Mouse (Mus musculus): ENCODE measurements around the gene Ssna1. TPM values are rescaled to one million over a fixed set of nuclear protein-coding genes. Genes with fewer than 3 reads are reported as not detected.

Gene Ssna1
- total RNA-seq, 2 experiments from 2014 or later, result 69.1 to 70.1 TPM

DNA sequence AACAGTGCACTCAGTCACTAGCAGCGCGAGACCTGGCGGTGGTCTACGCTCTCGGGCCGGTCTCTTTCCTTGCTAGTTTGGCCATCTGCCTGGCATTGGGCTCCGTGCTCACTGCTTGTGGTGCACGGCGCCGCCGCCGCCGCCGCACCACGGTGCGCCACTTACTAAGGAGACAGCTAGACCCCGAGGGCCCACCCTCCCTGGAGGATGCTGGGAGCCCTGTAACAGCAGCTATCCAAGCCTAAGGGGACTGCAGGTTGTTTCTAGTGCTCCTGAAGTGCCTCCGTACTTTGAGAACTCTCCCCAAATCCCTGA lies 18.5 kb upstream of the Ssna1 start:
- peak; percentile 57 to 62 for DNase-seq (ENCODE audit: low spot score in 2 of 2)

DNA sequence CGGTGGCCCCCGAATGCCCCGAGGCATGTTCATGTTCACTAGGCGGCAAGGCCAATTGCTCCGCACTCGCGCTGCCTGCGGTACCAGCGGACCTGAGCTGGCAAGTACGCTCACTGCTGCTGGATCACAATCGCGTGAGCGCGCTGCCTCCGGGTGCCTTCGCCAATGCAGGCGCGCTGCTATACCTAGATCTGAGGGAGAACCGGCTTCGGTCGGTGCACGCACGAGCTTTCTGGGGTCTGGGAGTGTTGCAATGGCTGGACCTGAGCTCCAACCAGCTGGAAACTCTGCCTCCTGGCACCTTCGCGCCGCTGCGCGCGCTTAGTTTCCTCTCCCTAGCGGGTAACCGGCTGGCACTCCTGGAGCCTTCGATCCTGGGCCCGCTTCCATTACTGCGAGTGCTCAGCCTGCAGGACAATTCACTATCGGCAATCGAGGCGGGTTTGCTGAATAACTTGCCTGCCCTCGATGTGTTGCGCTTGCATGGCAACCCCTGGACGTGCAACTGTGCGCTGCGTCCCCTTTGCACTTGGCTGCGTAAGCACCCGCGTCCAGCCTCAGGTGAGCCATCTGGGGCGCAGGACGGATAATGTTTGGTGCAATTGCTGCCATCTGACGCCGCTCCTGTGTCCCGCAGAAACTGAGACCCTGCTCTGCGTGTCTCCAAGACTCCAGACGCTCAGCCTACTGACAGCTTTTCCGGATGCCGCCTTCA lies 18.0 kb upstream of the Ssna1 start:
- DNase-seq (ENCODE audit: low spot score in 2 of 2), result peak; percentile 72 to 74

DNA sequence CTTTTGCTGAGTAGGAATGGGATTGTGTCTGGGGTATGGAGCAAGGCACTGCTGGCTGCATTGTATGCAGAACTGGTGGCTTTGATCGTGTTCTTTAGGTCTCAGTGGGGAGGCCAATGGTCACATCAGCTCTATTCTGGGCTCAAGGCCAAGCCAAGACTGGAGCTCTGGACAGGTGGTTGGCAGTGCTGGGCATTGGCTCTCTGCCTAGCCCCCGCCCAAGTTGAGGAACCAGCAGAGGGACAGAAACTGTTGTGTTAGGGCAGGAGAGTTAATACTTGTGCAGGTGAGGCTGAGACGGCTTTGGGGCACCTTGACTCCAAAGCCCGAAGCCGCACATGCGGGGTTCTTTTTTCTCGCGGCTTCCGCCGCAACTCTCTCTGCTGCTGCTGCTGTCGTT lies 17.4 kb upstream of the Ssna1 start, which contains the start of gene Lrrc26:
Lrrc26 (plus strand) TSS at position 265 of the 400 bp plus-strand sequence.
- DNase-seq (ENCODE audit: low spot score in 2 of 2), result peak in 1 of 2 experiments; percentile 37

DNA sequence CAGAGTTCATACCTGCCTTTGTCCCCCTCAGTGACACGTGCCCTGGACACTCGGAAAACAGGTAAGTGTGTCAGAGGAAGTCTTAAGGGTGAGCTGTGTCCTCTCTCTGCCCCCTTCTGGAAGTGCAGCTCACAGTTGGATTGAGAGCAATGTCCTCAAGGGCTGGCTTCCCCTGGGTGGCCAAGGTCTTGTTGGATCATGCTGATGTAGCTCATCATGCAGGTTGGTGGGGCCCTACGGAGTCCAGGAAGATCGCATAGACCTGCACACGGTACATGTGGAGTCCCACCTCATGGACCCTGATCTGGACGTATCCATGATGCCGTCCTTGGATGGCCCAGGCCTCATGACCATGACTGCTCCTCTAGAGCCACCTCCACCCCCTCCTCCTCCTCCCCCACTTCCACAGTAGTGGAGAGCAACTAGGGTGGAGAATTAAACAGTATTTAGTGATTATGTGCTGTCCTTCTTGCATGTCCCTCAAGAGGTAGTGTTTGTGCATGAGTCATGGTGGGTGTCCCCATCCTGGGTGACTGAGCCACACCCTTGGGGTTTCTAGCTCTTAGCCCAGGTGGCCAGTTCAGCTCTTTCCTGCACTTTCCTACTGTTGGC lies 16.6 kb upstream of the Ssna1 start:
- no peak for DNase-seq (ENCODE audit: low spot score in 2 of 2)

DNA sequence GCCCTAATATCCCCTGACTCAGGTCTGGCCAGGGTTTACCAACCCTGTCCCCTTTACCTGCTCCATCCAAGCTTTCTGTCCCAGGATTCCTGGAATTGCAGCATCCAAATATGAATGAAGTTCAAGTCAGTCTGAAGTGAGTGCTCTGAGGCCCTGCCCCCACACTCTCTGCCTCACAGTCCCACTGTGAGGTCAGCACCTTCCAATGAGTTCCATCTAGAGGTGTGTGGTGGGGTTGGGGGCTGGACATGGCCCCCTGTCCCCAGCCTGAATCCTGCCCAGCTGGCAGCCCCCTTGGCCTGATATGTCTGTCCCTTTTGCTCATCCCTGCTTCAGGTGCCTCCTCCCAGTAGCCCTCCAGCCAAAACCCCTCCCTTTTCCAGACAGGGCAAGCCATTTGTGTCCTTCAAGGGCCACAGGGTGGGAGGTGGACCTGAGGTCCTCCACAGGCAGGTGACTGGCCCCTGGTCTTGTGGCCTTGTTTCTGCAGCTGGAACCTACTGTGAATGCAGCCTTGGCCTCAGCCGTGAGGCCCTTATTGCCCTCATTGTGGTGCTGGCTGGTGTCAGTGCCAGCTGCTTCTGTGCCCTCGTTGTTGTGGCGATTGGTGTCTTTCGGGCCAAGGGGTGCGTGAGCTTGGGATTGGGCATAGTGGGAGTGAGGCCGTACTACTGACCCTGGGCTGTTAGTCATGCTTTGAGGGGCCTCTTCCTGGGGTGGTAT lies 15.8 kb upstream of the Ssna1 start, which contains the start of gene Tmem210:
Tmem210 (plus strand) TSS at position 219 of the 723 bp plus-strand sequence.
- no peak for DNase-seq (ENCODE audit: low spot score in 2 of 2)

DNA sequence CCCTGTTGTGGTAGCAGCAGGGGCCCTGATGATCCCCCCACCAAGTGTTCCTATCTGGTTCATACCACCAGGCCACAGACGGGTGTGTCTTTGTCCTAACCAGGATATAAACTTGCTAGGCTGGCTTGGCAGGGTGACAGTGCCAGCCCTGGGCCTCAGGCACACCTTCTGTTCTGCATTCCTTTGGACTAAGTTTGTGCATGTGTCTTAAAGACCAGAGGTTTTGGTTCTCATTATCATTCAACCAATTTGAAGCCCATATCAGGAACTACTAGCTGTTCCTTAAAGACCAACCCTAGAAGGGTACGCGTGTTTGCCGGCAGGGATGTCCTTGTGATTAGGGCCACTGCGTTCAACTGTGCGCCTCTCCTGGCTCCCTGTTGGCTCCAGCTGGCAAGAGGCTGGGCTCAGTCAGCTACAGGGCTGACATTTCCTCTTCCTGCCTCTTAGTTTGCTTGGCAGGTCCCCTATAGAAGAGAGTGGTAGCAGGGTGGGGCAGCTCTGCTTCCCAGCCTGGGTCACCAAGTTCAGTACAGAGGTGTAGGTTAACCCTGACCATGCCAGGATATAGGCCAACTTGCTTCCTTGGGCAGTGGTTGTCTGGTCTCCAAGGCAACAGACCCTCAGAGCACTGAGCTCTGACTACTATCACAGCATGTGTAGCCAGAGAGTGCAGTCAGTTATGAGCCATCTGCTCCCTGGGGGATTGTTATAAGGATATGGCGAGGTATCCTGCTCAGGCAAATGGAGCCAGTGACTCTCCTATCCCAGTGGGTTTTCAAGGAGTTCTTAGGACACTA lies 14.8 kb upstream of the Ssna1 start:
- peak; percentile 59 to 71 for DNase-seq (ENCODE audit: low spot score in 2 of 2)

DNA sequence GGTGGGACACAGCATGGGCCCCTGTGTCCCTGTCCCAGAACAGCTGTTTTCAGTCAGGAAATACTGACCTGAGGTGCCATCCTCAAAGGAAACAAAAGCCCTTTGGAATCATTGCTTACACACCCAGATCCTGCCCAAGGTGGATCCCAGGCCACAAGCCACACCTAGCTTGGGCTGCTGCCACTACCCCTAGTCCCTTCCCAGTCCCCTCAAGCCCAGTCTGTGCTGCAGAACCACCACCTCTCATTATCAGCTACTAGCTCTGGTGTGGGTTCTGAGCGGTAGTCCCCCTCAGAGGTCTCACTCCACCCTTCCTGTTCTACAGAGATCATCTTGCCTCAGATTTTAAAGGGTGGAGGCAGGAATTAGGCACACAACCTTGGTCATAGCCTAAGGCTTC lies 14.1 kb upstream of the Ssna1 start:
- DNase-seq (ENCODE audit: low spot score in 2 of 2), result no peak

DNA sequence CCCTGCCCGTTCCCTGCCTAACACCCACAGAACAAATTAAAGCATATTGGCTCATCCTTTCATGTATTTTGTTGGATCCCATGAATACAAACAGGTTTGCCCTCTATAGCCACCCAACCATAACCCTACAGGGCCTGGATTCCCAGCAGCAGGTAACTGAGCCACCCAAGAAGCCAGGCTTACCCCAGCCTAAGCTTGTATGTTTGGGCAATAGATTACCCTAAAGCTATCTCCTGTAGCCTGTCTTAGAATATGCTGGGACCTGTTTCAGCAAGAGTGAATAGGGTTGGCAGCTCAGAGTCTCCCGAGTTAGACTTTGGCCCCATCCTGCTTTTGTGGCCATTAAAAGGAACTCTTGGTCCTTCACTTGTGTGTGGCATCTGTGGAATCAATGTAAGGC lies 13.3 kb upstream of the Ssna1 start:
- no peak for DNase-seq (ENCODE audit: low spot score in 2 of 2)

DNA sequence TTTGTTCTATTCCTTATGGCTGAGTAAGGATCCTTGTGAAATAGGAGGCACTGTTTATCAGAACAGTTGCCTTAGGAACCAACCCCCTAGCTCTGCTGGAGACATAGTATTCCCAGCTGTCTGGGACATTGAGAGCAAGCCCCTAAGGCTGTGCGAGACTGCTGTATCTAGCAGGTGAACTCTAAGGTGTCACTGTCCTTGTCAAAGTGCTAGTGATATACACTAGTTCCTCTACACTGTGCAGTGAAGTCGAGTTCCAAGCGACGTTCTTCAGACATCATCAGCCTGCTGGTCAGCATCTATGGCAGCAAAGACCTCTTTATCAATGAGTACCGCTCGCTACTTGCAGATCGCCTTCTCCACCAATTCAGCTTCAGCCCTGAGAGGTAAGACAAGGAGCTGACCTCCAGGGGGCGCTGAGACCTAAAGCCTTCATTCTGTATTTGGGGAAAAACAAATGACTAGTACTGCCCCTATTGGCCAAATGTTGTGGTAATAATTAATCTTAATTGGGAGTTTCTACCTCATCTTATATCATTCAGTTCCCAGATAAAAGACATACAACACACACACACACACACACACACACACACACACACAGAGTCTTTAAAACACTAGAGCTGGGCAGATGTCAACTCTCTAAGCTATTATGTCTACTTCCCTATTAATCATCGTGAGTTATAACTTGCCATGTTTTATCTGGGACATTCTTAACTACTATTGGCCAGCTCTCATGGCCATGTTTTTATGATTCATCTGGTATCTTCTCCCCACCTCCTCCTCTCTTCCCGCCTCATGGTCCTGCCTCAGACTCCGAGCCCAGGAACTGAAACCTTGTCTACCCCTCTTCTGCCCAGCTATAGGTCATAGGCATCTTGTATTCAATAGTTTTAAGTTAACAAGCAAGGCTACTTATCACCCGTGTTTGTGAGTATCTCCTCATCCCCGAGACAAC lies 7.0 kb upstream of the Ssna1 start:
- peak; percentile 77 to 89 for DNase-seq (ENCODE audit: low spot score in 2 of 2)

DNA sequence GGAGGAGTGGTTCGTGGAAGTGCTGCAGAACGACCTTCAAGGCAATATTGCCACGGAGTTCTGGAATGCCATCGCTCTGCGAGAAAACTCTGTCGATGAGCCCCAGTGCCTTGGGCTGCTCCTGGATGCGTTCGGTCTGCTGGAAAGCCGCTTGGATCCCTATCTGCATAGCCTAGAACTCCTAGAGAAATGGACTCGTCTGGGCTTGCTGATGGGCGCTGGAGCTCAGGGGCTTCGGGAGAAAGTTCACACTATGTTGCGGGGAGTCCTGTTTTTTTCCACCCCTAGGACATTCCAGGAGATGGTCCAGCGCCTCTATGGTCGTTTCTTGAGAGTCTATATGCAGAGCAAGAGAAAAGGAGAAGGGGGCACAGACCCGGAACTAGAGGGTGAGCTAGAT lies 772 bp upstream of the Ssna1 start:
- DNase-seq (ENCODE audit: low spot score in 2 of 2), result no peak

DNA sequence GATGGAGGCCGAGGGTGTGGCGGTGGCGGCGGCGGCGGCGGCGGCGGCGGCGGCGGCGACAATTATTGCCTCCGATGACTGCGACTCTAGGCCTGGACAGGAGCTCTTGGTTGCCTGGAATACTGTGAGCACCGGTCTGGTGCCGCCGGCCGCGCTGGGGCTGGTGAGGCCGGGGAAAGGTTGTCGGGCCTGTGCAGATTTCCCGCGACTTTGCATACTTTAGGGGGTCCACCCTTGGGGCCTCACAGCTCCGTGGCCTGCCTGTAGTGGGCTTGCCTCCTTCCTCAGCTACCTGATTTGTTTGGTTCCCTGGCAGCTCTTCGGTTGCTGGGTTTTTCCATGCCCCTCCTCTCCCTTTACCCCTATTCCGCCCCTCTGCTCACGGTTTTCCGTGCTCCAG lies 277 bp upstream of the Ssna1 start:
- DNase-seq (ENCODE audit: low spot score in 2 of 2), result no peak

DNA sequence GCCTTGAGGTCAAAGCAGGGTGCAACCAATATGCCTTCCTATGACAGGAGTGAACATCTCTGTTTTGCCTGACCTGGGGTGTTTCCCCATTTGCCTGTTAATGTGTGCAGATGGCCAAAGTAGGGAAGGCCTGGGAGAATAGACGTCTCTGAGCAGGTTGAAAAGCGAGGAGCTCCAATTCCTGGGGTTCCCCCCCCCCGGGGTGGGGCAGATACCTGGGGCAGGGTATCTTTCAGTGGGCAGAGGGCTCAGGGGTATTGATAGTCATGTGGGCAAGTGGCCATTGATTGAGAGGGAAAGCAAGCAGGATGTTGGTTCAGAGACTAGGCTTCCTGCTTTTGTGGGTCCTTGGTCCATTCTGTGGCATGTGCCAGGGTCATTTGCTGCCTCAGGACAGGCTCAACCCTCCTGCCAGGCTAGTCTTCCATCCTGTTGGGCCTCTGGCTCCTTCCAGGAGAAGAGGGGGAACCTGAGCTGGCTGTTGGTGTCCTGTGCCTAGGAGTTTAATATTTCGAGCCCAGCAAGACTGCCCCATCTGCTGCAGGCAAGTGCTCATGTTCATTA lies 4.4 kb downstream of the Ssna1 start:
- no peak for DNase-seq (ENCODE audit: low spot score in 2 of 2)

DNA sequence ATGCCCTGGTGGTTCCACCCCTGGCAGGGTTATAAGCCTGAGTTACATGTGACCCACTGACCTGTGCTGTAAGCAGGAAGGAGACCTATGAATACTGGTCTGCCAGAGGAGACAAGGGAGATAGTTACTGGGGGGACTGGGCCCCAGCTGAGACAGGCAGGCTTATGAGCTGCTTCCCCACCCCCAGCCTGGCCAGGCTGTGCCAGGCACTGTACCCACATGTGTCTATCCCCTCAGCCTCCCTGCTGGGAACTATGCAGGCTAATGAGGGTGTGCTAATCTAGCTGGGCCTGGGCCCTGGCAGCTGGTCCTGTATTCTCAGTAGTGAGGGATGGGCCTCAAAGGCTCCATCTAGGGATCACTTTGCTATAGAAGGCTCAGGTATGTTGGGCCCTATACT lies 5.0 kb downstream of the Ssna1 start:
- peak in 1 of 2 experiments; percentile 52 for DNase-seq (ENCODE audit: low spot score in 2 of 2)

DNA sequence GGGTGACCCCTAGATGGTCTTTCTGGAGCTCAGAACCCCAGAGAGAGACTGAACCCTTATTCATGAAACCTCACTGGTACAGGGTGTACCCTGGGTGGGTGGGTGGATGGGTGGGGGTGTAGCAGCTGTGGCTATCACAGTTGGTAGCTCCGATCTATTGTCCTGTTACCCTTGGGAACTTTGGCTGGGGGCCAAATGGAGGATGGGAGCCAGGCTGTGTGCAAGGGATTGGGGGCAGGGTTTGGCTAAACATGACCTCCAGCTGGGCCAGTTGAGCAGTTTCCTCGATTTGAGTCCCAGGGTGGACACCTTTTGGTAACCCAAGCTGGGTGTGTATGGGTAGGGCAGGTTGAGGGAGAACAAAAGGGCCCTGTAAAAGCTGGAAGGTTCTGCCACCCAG lies 5.5 kb downstream of the Ssna1 start:
- peak in 1 of 2 experiments; percentile 65 for DNase-seq (ENCODE audit: low spot score in 2 of 2)

DNA sequence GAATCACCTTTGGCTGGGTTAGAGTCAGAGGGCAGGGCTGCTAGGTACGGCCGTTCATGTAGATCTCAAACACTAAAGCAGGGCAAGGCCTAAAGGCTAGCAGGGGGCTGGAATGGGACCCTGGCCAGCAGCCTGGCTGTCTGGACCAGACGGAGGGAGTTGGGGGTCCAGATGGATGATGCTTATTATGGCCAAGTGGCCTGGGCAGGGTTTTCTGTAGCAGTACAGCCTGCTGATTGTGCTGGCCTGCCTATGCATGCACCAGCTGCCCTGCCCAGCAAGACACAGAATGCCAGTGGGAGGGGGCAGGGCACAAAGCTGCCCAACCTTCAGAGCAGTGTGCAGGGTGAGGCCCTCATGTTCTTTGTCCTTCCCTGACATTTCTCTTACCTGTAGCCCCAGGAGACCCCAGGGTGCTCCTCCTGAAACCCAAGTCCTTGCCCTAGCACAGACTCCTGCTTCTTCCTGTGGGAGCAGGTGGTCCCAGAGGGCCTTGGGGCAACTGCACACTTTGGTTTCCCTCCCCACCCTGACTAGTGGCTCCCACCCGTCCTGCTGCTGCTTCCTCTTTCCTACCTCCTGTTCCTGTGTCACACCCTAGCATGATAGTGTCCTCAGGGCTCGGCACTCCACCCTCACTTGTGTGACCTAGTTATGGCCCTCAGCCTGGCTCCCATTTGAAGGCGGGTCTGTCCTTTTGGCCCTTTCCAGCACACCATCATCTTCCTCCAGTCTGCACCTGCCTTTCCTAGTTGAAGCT lies 6.2 kb downstream of the Ssna1 start:
- DNase-seq (ENCODE audit: low spot score in 2 of 2), result peak in 1 of 2 experiments; percentile 52

DNA sequence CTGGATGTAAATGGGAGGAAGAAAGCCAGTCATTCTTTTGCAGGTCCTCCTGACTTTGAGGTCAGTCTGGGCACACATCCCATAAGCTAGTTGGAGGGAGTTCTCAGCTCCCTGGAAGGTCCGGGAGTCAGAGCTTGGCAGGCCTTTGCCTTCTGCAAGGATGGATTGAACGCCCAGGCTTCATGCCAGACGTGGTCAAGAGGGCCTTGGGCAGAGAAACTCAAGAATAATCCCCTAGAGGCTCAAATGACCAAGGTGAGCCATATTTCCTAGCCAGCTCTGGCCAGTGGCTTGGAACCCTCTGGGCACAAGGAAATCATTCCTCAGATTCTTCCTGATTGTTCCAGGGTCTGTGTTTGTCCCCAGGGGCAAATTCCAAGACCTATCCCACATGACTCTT lies 7.4 kb downstream of the Ssna1 start:
- no peak for DNase-seq (ENCODE audit: low spot score in 2 of 2)

DNA sequence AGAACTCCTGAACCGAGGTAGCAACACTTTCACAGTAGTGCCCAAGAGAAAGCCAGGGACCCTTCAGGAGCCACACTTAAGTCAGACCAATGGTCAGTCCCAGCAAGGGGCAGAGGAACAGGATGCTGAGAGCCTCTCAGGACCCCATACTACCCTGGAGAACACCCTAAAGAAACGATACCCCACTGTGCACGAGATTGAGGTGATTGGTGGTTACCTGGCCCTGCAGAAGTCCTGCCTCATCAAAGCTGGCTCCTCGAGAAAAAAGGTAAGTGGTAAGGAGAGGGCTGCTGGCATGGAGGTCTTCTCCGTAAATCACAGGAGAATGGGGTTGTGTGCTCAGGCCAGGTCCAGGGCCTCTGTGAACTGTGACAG lies 8.0 kb downstream of the Ssna1 start:
- DNase-seq (ENCODE audit: low spot score in 2 of 2), result no peak

DNA sequence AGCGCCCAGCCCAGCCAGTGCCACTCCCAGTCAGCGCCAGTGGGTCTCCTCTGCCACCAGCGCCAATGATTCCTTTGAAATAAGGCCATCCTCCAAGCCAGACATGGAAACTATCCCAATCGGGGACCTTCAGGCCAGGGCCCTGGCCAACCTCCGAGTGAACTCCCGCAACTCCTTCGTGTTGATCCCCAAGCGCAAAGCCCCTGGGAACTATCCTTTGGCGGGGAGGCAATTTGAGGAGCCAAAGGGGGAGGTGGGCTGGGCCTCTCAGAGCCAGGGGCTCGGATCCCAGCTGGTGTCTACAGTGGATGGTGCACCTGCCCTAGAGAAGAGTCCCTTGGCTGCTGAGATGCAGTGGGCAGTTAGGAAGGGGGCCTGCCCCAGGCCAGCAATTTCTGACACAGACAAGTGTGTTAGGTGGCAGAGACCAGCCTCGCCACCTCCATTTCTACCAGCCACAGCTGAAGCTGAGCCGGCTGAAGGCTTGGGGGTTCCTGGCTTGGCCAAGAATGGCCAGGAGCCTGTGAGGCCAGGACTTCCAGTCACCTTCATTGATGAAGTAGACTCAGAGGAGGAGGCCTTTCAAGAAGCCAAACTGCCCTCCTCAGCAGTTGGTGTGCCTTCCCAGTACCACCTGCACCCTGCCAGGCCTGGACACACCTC lies 8.5 kb downstream of the Ssna1 start:
- DNase-seq (ENCODE audit: low spot score in 2 of 2), result no peak
